Mouse (Mus musculus) mouse embryonic stem cell (cell line): ENCODE data around the gene Yap1.

ENCODE experiments used
- in situ Hi-C, 2 experiments: fragments of 300-500 bp; cut with MboI; formaldehyde crosslinking; loops; 1 replicate in 1 of 2; 3 replicates in 1 of 2; pipeline ENCODE4 v1.14.3; 2019 to 2020; ENCODE audit warnings: low sequenced_read_pairs in 2 of 2, low pct_unique_long_range_greater_than_20kb in 1 of 2, mixed read lengths in 1 of 2; ENCODE audit not compliant: unreplicated experiment in 1 of 2

The Yap1 gene

GRCm38 (mm10) chr9:7979153-7979916 is 25.1 kb downstream of the Yap1 start:
- in situ Hi-C loops, result no loop called here

DNA sequence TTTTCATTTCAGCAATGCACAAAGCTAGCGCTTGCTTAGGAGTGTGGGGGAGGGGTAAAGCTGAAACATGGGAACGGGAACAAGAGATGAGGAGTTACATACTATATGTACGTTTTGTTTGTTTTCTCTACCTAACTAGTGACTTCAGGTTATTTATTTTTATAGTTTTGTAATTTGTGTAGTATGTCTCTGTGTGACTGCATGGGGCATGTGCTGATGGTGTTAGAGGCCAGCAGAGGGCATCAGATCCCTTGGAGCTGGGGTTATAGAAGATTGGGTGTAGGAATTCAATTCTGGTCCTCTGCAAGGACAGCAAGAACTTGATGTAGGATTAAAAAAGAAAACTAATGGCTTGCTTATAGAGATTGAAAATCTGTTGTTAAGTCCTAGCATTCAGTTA is 25.9 kb downstream of the Yap1 start:
- in situ Hi-C loops, result no loop called here

GRCm38 (mm10) chr9:7977587-7977986 is 26.8 kb downstream of the Yap1 start:
- in situ Hi-C loops, result no loop called here

DNA sequence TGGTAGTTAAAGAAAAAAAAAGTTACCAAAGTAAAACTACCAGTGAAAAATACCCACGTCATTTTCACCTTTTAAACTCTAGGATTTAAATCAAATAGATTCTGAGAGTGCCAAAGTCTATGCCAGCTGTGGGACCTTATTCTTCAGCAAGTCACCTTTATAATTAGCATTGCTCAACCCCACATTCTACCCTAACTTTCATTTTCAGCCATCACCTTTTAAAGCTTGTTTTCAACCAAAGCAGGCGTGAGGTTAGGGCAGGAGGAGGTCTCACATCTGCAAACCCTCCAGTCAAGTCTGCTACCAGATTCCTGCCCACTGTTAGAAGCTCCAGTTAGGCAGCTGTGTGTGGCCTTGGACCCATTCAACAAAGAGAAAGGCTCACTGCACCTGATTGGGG is 32.4 kb downstream of the Yap1 start:
- in situ Hi-C loops, result no loop called here

GRCm38 (mm10) chr9:7967980-7968379 is 36.4 kb downstream of the Yap1 start:
- in situ Hi-C loops, result no loop called here

- in situ Hi-C loops, result no loop called here
Measured at GRCm38 (mm10) chr9:7965590-7965989, 38.8 kb downstream of the Yap1 start.

GRCm38 (mm10) chr9:7963867-7964266 is 40.5 kb downstream of the Yap1 start:
- in situ Hi-C loops, result no loop called here

DNA sequence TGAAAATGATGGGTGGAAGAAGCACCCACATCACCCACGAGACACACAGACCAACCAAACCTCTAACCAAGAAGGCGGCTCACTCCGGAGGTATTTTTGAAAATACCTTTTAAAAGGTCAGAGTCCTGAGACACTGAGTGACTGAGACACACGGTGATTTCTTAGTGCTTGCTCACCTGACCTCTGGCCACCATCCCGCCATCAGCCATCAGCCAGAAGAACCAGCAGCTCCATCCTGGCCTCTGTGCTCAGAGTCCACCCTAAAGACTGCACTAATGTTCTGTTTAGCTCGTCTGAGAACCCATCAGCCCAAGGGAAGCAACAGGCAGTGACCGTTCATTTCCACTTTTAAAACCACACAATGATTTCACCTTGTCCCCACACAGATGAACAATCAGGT is 41.5 kb downstream of the Yap1 start:
- in situ Hi-C loops, result no loop called here

DNA sequence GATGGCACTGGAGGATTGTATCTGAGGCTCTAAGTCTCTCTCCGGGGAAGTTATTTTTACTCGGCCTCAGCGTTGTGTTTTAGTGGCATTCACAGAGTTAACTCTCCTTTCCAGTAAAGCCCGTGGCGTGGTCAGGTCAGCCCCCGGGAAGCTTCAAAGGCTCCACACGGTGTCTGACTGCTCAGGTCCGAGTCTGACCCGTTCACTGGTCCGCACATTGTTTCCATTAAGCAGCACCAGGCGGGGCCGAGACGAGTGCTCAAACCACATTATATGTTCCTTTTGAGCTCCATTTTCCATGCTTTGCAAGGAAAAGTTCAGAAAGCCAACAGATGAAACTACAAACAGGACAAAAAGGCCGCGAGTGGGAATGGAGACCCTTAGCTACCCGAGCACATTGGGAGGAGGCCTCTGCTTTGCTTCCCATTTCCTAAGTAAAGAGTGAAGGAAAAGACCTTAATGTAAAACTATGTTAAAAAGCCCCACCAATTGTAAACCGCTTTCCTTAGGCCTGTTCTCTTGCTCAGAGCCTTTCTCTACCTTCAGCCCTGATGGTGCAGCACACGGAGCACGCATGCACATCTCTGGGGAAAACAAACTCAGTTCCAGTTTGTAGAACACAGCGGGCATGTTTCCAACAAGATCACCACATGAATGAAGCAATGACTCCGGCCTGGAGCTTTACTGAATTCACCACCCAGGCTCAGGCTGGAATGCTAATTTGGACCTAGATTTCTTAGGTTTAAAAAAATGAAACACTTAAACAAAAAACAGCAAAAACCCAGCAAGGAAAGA is 42.8 kb downstream of the Yap1 start:
- in situ Hi-C loops, result no loop called here

- in situ Hi-C loops, result no loop called here
Measured at GRCm38 (mm10) chr9:7960382-7960781, 44.0 kb downstream of the Yap1 start.

DNA sequence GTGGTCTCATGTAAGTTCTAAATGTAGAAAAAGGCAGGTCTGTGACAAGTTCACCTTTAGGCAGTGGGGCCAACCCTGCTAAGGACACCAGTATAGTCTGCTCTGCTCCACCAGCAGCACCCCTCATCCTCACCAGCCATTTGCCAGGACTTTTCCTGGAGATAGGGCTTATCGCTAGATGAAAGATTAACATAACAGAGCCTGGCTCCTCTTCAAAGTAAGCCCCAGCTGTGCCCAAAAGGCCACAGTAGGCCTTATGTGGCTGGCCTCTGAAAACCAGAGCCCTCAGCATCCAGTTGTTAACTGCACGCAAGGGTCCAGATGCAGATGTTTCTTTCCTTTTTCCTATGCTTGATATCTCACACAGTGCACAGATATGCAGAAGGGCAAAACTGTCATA is 45.1 kb downstream of the Yap1 start:
- in situ Hi-C loops, result no loop called here

DNA sequence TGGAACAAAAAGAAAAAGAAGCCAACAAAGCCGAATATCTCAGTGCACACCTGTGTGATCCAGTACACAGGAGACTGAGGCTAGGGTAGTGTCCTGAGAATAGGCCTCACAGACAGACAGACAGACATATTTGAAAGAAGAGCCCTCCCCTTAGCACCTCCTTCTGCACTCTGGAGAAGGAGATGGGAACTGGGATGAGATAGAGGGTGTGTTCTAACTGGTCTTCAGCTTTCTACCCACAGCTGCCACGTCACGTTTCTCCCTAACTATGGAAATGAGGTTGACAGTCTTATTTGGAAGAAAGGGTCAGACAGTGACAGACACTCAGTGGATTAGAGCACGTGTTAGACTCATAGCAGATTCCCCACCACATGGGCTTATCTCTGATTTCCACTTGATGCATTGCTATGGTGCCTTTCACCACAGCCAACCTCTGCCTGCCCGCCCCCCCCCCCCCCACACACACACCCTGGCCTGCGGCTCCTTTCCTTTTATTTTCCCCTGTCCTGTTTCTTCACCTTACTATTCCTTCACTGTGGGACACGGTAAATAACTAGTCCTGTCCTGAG is 46.3 kb downstream of the Yap1 start:
- in situ Hi-C loops, result no loop called here

- in situ Hi-C loops, result no loop called here
Measured at GRCm38 (mm10) chr9:7957407-7957806, 47.0 kb downstream of the Yap1 start.

- in situ Hi-C loops, result no loop called here
Measured at GRCm38 (mm10) chr9:7956400-7956799, 48.0 kb downstream of the Yap1 start.

GRCm38 (mm10) chr9:7952886-7953285 is 51.5 kb downstream of the Yap1 start:
- in situ Hi-C loops, result no loop called here

DNA sequence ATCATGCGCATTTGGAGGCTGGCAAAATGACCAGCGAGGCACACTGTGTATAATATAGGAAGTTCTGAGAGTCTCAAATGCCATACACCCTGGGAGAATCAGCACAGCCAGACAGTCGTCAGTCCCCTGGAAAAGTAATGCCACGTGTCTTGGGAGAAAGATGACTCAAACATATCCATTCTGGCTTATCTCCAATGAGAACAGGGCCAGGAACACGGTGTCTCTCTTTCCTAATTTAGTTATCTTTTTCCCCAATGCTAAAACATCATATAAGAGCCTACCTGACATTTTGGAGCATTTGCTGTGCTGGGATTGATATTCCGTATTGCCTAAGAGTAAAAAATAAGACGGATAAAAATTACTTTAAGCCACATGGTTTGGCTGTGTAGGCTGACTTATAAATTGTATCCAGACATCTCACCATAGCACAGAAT is 54.2 kb downstream of the Yap1 start:
- in situ Hi-C loops, result no loop called here

- in situ Hi-C loops, result no loop called here
Measured at GRCm38 (mm10) chr9:7947946-7948345, 56.5 kb downstream of the Yap1 start.

- in situ Hi-C loops, result no loop called here
Measured at GRCm38 (mm10) chr9:7943796-7944462, 60.5 kb downstream of the Yap1 start.

GRCm38 (mm10) chr9:7942701-7943100 is 61.7 kb downstream of the Yap1 start:
- in situ Hi-C loops, result no loop called here
